Mouse (Mus musculus) gastrocnemius, postnatal 4 days (tissue): ENCODE results near the gene Syde2. TPM values are rescaled to one million over a fixed set of nuclear protein-coding genes. Genes with fewer than 3 reads are reported as not detected.
A peak's percentile ranks its signal among the peaks of the same experiment; 100 is the strongest.

Source experiments
- DNase-seq, 2 experiments: peaks; one replicate each; pipeline ENCODE4 v3.0.0; 2021 to 2022; ENCODE audit warnings: low spot score in 2 of 2, mixed read lengths in 2 of 2
- total RNA-seq, 2 experiments: library from RNA; stranded (reverse); gene quantifications; 2 replicates each; pipeline ENCODE4 v1.2.3; 2021

Syde2 gene
- total RNA-seq, 2 experiments from 2014 or later = 4.8 to 5.0 TPM

GRCm38 (mm10) chr3:146051277-146052007 is 63.8 kb downstream of the Syde2 start:
- DNase-seq = no peak

DNA sequence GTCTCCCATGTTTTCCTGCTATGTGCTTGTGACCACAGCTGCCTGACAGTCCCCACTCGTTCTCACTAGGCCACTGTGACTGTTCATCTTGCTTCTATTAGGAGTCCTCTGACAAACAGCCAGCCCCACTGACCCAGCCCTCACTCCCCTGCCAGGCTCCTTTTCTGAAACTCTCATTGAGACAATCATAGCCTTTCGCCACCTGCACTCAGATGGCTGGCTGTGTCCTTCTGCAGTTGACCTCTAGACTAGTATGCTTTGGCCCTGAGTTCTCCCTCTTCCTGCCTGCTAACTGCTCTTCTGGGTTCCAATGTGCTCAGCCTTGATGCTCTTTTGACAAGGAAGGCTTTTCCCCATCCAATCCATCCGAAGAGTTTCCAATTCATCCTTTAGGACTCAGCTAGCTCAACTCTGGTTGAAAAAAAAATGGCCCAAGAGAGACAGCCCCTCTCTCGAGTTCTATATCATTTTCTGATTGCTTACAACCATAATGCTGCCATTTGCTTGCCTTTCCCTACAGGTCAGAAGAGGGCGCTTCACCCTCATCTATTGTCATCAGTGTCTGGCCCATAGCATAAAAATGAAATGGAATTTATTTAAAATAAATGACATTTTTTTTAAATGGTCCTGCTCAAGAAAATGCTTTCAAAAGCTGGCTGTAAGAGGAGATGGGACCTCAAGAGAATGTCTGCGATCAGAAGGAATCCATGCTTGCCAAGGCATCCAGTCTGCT is 65.6 kb downstream of the Syde2 start:
- DNase-seq = no peak

DNA sequence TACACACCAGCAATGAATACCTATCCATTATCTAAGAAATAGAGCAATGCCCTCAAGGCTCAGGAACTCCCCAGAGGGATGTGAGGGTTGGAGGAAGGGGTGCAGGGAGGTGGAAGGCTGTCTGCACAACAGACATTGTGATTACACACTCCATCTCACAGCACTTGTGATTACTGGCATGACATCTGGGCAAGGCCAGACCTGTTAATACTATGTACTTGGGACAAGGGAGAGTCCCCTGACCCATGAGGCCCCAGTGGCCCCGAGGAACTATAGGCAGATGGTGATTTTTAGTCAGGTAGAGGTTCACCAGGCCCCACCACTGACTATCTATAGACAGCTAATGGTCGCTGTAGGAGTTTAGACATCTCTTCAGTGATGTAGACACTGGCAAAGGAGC is 66.2 kb downstream of the Syde2 start:
- no peak for DNase-seq

DNA sequence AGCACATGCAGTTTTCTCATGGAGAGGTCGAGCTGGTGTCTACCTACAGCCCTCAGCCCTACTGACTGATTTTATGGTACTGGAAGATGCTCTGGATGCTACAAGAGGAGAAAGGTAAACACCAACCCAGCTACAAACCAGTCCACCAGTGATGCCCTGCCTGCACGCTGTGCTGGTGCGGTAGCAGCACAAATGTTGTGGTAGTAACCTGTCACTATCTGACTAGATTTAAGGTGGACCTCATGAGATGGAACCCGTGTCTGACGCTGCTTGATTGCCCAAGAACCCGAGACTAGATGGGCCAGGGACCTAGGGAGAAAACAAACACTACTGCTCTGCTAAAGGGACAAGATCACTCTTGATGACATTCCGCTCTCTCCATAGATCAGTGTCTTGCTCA is 69.5 kb downstream of the Syde2 start:
- DNase-seq = no peak

DNA sequence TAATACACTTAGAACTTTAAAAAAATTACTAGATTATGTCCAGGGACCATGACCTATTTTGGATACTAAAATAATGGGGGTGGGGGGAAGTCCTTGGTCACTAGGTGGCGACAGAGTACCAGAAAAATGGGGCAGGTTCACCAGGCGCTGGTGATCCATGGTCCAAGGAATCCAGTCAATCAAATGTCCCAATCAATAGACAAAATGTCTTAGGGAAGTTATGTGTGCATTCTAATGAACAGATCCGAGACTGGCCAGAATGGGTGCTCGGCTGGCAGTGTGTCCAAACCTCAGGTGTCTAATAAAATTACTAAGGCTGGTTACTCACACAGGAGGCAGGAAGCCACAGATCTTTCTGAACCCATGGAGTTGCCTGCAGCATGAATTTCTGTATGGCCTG is 70.6 kb downstream of the Syde2 start:
- DNase-seq = peak; percentile 36 to 50

GRCm38 (mm10) chr3:146059356-146059926 is 71.8 kb downstream of the Syde2 start:
- no peak for DNase-seq

- no peak for DNase-seq
Measured at GRCm38 (mm10) chr3:146063146-146063545, 75.5 kb downstream of the Syde2 start.

DNA sequence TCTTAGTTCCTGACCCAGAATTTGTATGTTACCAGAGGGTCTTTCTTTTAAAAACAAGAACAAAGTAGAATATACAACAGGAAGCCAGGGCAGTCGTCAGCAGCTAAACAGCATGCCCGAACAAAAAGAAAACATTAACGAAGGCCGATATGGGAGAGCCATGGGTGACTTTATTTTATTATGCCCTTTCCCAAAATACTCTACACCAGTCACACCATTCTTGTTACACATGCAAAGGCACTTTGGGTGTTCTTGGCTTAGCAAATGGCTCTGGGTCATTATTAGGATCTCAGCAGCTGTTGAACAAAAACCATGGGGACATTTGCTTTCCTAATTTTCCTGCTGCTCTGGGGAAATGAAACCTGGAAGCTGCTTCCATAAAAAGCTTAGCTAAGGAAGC is 81.6 kb downstream of the Syde2 start:
- DNase-seq = peak in 1 of 2 experiments; percentile 10

Other genes with a start within 250 kb of the Syde2 start
- gene Ddah1, start 229.2 kb upstream of the Syde2 start, total RNA-seq = 10 to 100 TPM; 20.2 to 24.3 TPM
- gene Bcl10, start 65.1 kb upstream of the Syde2 start, total RNA-seq = 10 to 100 TPM; 23.7 to 26.8 TPM
- 10 to 100 TPM; 15.0 to 22.4 TPM for gene 2410004B18Rik, start 49.9 kb upstream of the Syde2 start, total RNA-seq
- not detected for gene Wdr63, start 120.3 kb downstream of the Syde2 start, total RNA-seq
- gene Mcoln3, start 129.6 kb downstream of the Syde2 start, total RNA-seq = under 1 TPM in 1 of 2 experiments, not detected in 1; 0.13 TPM
- under 1 TPM; 0.47 to 0.54 TPM for gene Mcoln2, start 162.0 kb downstream of the Syde2 start, total RNA-seq
- under 1 TPM; 0.61 to 0.80 TPM for gene Lpar3, start 233.1 kb downstream of the Syde2 start, total RNA-seq